Mouse (Mus musculus): Measurements from ENCODE around the gene Gm10518. TPM values are rescaled to one million over a fixed set of nuclear protein-coding genes. Genes with fewer than 3 reads are reported as not detected.

Gm10518 gene
- total and polyA plus RNA-seq, 3 experiments, result 0.40 to 8.0 TPM; not detected in 1

GRCm38 (mm10) chr1:179784098-179784497 lies 19.1 kb upstream of the Gm10518 start (continued):
- no peak for TF ChIP-seq UBTF (IDR thresholded peaks at IDR 0.05; ENCODE audit: low read depth, low read length)

- no peak for TF ChIP-seq NELFE (IDR thresholded peaks at IDR 0.05; ENCODE audit: low read depth, low read length)
- TF ChIP-seq POLR2A (IDR thresholded peaks at IDR 0.05; ENCODE audit: low read depth, low read length), result peak; percentile 37; the same call in 1 of the 2 replicates
- TF ChIP-seq MAZ (IDR thresholded peaks at IDR 0.05; ENCODE audit: low read depth, low read length), result no peak
- TF ChIP-seq BHLHE40 (IDR thresholded peaks at IDR 0.05; ENCODE audit: low read depth, low read length), result no peak
- no peak for TF ChIP-seq IRF4 (IDR thresholded peaks at IDR 0.05; ENCODE audit: low read depth, low read length)
- TF ChIP-seq ZNF384 (IDR thresholded peaks at IDR 0.05; ENCODE audit: low read depth, low read length), result peak; percentile 92
- Histone ChIP-seq H3K4me1 (ENCODE audit: control insufficient read depth in 1 of 2, insufficient read depth in 2 of 2) (peaks cover 4 to 66% of the 10 kb centered on the region in 2 experiments; a peak in 3 of 4 replicates), H3K4me3 (replicated peaks in 1 of 3; ENCODE audit: low read depth in 2 of 3, low read length in 2 of 3, poor library complexity in 1 of 3) (no peak overlapping the region), H3K9me3 (replicated peaks; ENCODE audit: low read length) (no peaks in the 10 kb centered on the region), H3K4me2 (ENCODE audit: insufficient read depth, low read depth, poor library complexity, severe bottlenecking) (peak overlapping the region; percentile 44; the same call in 1 of the 2 replicates), H3K27me3 (replicated peaks) (no peaks in the 10 kb centered on the region), H3K27ac (ENCODE audit: insufficient read depth, low read depth) (peak overlapping the region; percentile 72), H3K36me3 (replicated peaks in 1 of 2; ENCODE audit: control insufficient read depth in 1 of 2, insufficient read depth in 1 of 2, low read length in 1 of 2) (peaks cover 29 to 46% of the 10 kb centered on the region in 2 experiments), H3K9ac (ENCODE audit: insufficient read depth, low read depth) (peak overlapping the region; percentile 19; the same call in 1 of the 2 replicates), H3K79me2 (replicated peaks; ENCODE audit: control insufficient read depth, extremely low read depth, insufficient read depth, poor library complexity, severe bottlenecking) (peaks cover 19% of the 10 kb centered on the region)
- in situ Hi-C loops (cut with MboI; ENCODE audit: low pct_ligation_motif_present, low pct_unique_long_range_greater_than_20kb, low sequenced_read_pairs) (no loop called here), dilution Hi-C loops (cut with MboI; ENCODE audit: extremely low pct_ligation_motif_present, extremely low pct_unique_long_range_greater_than_20kb, low sequenced_read_pairs) (no loop called here)
- DNase-seq (ENCODE audit: extremely low read depth), result peak; percentile 78
These were observed 17.7 kb upstream of the Gm10518 start for GRCm38 (mm10) chr1:179785502-179785901.

DNA sequence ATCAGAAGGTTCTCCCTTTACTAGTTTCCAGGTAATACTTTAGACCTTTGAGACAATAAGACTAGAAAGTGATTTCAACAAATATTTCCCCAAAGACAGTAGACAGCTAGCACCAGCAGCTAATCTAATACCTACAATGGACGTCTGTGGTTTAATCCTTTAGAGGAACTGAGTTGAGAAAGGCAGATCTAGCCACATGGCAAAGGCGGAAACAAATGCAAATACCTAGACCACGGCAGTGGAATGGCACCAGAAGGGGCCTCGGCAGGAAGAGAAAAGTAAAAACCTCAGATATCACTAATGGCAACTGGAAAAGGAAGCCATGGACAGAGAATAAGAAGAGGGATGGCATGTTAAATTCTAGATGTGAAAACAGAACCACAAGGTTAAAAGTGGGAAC lies 15.9 kb upstream of the Gm10518 start:
- H3K9ac ChIP-seq (ENCODE audit: insufficient read depth, low read depth), result peak overlapping the region; percentile 63
- peak overlapping the region in 1 of 3 experiments; percentile 39 for H3K4me3 ChIP-seq (replicated peaks in 1 of 3; ENCODE audit: low read depth in 2 of 3, low read length in 2 of 3, poor library complexity in 1 of 3)
- H3K27ac ChIP-seq (ENCODE audit: insufficient read depth, low read depth), result peak overlapping the region; percentile 66
- dilution Hi-C loops (cut with MboI; ENCODE audit: extremely low pct_ligation_motif_present, extremely low pct_unique_long_range_greater_than_20kb, low sequenced_read_pairs), result no loop called here
- peak overlapping the region; percentile 92 for H3K4me2 ChIP-seq (ENCODE audit: insufficient read depth, low read depth, poor library complexity, severe bottlenecking)
- H3K79me2 ChIP-seq (replicated peaks; ENCODE audit: control insufficient read depth, extremely low read depth, insufficient read depth, poor library complexity, severe bottlenecking), result peaks cover 16% of the 10 kb centered on the region
- DNase-seq (ENCODE audit: extremely low read depth), result peak; percentile 86
- peaks cover 36 to 46% of the 10 kb centered on the region in 2 experiments for H3K36me3 ChIP-seq (replicated peaks in 1 of 2; ENCODE audit: control insufficient read depth in 1 of 2, insufficient read depth in 1 of 2, low read length in 1 of 2)
- H3K4me1 ChIP-seq (ENCODE audit: control insufficient read depth in 1 of 2, insufficient read depth in 2 of 2), result peaks cover 4 to 53% of the 10 kb centered on the region in 2 experiments; a peak in 3 of 4 replicates
- in situ Hi-C loops (cut with MboI; ENCODE audit: low pct_ligation_motif_present, low pct_unique_long_range_greater_than_20kb, low sequenced_read_pairs), result no loop called here
- no peaks in the 10 kb centered on the region for H3K9me3 ChIP-seq (replicated peaks; ENCODE audit: low read length)
- H3K27me3 ChIP-seq (replicated peaks), result no peaks in the 10 kb centered on the region
- TF ChIP-seq RCOR1 (conservative IDR thresholded peaks at IDR 0.05; ENCODE audit: low read depth, low read length) (no peak), ZMIZ1 (IDR thresholded peaks at IDR 0.05; ENCODE audit: low read depth, low read length) (no peak), ETS1 (conservative IDR thresholded peaks at IDR 0.05; ENCODE audit: low read depth, low read length) (peak; percentile 34; the same call in 1 of the 2 replicates), UBTF (IDR thresholded peaks at IDR 0.05; ENCODE audit: low read depth, low read length) (no peak), RAD21 (IDR thresholded peaks at IDR 0.05; ENCODE audit: low read depth, low read length) (no peak), HCFC1 (IDR thresholded peaks at IDR 0.05; ENCODE audit: low read depth, low read length) (peak; percentile 29; the same call in 1 of the 2 replicates), SMC3 (IDR thresholded peaks at IDR 0.05; ENCODE audit: low read depth, low read length) (no peak), MAZ (IDR thresholded peaks at IDR 0.05; ENCODE audit: low read depth, low read length) (no peak), ELF1 (IDR thresholded peaks at IDR 0.05; ENCODE audit: low read depth, low read length) (peak; percentile 59), USF1 (IDR thresholded peaks at IDR 0.05; ENCODE audit: low read depth, low read length) (no peak), TCF12 (IDR thresholded peaks at IDR 0.05; ENCODE audit: low read depth, low read length) (peak; percentile 60; the same call in 1 of the 2 replicates), BHLHE40 (IDR thresholded peaks at IDR 0.05; ENCODE audit: low read depth, low read length) (peak; percentile 46; the same call in 1 of the 2 replicates), MYC (IDR thresholded peaks at IDR 0.05; ENCODE audit: low read depth, low read length) (peak; percentile 98), POLR2AphosphoS2 (IDR thresholded peaks at IDR 0.05; ENCODE audit: low read depth, low read length) (no peak), MAFK (IDR thresholded peaks at IDR 0.05; ENCODE audit: insufficient replicate concordance, low read length) (0 out of 2 replicates have a peak, but pooled peaks have one; percentile 14), ZNF384 (IDR thresholded peaks at IDR 0.05; ENCODE audit: low read depth, low read length) (no peak), CHD2 (IDR thresholded peaks at IDR 0.05; ENCODE audit: low read length) (no peak), MAX (IDR thresholded peaks at IDR 0.05; ENCODE audit: low read length) (peak; percentile 90), TBP (conservative IDR thresholded peaks at IDR 0.05; ENCODE audit: low read depth, low read length) (peak; percentile 44; the same call in 1 of the 2 replicates), MXI1 (IDR thresholded peaks at IDR 0.05; ENCODE audit: low read depth, low read length) (peak; percentile 81; the same call in 1 of the 2 replicates), NELFE (IDR thresholded peaks at IDR 0.05; ENCODE audit: low read depth, low read length) (no peak), SIN3A (IDR thresholded peaks at IDR 0.05; ENCODE audit: low read length) (peak; percentile 40; the same call in 1 of the 2 replicates), NRF1 (IDR thresholded peaks at IDR 0.05; ENCODE audit: low read depth, low read length) (no peak), CTCF (conservative IDR thresholded peaks at IDR 0.05 in 1 of 2, IDR thresholded peaks at IDR 0.05 in 1 of 2; ENCODE audit: low read depth in 2 of 2, low read length in 2 of 2) (no peak), IRF4 (IDR thresholded peaks at IDR 0.05; ENCODE audit: low read depth, low read length) (0 out of 2 replicates have a peak, but pooled peaks have one; percentile 58), E2F4 (IDR thresholded peaks at IDR 0.05; ENCODE audit: insufficient replicate concordance, low read depth, low read length) (no peak), CHD1 (IDR thresholded peaks at IDR 0.05; ENCODE audit: low read depth, low read length) (no peak), JUN (IDR thresholded peaks at IDR 0.05; ENCODE audit: insufficient read depth, low read depth, low read length) (no peak), POLR2A (IDR thresholded peaks at IDR 0.05; ENCODE audit: low read depth, low read length) (no peak; the same call in 1 of the 2 replicates)

All from CH12.LX (cell line).